35 mouse cellular contexts compared by ENCODE assay signal in the genomic region with DNA sequence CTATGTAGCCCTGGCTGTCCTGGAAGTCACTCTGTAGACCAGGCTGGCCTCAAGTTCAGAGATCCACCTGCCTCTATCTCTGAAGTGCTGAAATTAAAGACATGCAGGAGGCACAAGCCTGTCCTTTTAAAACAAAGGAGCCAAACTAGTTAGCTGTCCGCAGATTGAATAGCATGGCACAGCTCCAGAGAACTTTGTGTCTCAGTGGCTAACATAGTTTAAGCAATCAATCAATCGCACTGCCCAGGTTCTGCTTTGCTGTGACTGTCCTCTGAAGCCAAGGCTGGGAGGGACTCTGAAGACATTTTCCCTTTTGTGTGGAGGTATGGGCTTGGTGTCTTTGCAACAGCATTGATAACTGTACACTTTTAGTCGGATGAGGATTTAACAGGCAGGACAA. TPM values are rescaled to one million over a fixed set of nuclear protein-coding genes. Genes with fewer than 3 reads are reported as not detected.
A peak's percentile ranks its signal among the peaks of the same experiment; 100 is the strongest.
DNase-seq lines count a peak whose midpoint lies in the region; ATAC-seq and TF ChIP-seq lines count a peak whose summit lies in the region.
"Had no signal": no experiment of that assay in that cellular context is flagged by ENCODE, and none has a peak within 500 bp of the region (broad histone marks: within the 10 kb centered on the region; RNA-seq: fewer than 3 reads in every experiment).

No protein-coding gene starts in this region.

- 0 out of 2 replicates have a peak, but pooled peaks cover 4% of the 10 kb centered on the region for H3K4me1 ChIP-seq in kidney, embryonic 16.5 days (ENCODE audit: insufficient read depth, low read length)
- no peaks in the 10 kb centered on the region for H3K4me1 ChIP-seq in lung, postnatal 0 days (ENCODE audit: insufficient read depth, low read depth, low read length)
- peaks cover 2% of the 10 kb centered on the region; the same call in 1 of the 2 replicates for H3K4me1 ChIP-seq in liver, postnatal 0 days (ENCODE audit: insufficient read depth)
- H3K4me1 ChIP-seq: embryonic facial prominence, embryonic 12.5 days; heart, embryonic 15.5 days; liver, embryonic 13.5 days; midbrain, embryonic 13.5 days; neural tube, embryonic 13.5 days had no signal

- H3K4me3 ChIP-seq in kidney, embryonic 16.5 days (ENCODE audit: low read length) = no peak overlapping the region
- no peak overlapping the region for H3K4me3 ChIP-seq in lung, postnatal 0 days (ENCODE audit: low read depth, low read length)
- H3K4me3 ChIP-seq in liver, postnatal 0 days (ENCODE audit: low read depth, low read length) = no peak overlapping the region
- H3K4me3 ChIP-seq: embryonic facial prominence, embryonic 12.5 days; heart, embryonic 10.5 days; heart, embryonic 15.5 days; liver, embryonic 13.5 days; midbrain, embryonic 13.5 days; neural tube, embryonic 13.5 days had no signal

- no peak for TF ChIP-seq EP300 in lung, postnatal 0 days (IDR thresholded peaks at IDR 0.05)
- TF ChIP-seq EP300 in liver, postnatal 0 days (IDR thresholded peaks at IDR 0.05; ENCODE audit: low read depth) = no peak

- no peaks in the 10 kb centered on the region for H3K9me3 ChIP-seq in kidney, embryonic 16.5 days (ENCODE audit: low read length)
- H3K9me3 ChIP-seq in lung, postnatal 0 days (ENCODE audit: low read length) = no peaks in the 10 kb centered on the region
- no peaks in the 10 kb centered on the region for H3K9me3 ChIP-seq in liver, postnatal 0 days (ENCODE audit: low read length)
- H3K9me3 ChIP-seq: embryonic facial prominence, embryonic 12.5 days; heart, embryonic 10.5 days; heart, embryonic 15.5 days; liver, embryonic 13.5 days; midbrain, embryonic 13.5 days; neural tube, embryonic 13.5 days had no signal

- WGBS in kidney, embryonic 16.5 days = 80% methylated on average over 3 of the region's 3 CpGs
- 72% methylated on average over 3 of the region's 3 CpGs for WGBS in lung, postnatal 0 days
- WGBS in liver, postnatal 0 days (ENCODE audit: insufficient replicate concordance) = 58% methylated on average over 3 of the region's 3 CpGs

- peak; percentile 63 for DNase-seq in adrenal gland, postnatal 14 days
- no peak for DNase-seq in adrenal gland, adult 18-20 months (ENCODE audit: low spot score in 2 of 2)
- DNase-seq in kidney, postnatal 36 days = peak; percentile 43 to 52
- DNase-seq in lung, postnatal 14 days = peak; percentile 9
- DNase-seq in lung, postnatal 0 days (ENCODE audit: low spot score) = no peak
- peak; percentile 40 for DNase-seq in liver, postnatal 0 days
- DNase-seq: cerebellum, adult 11-12 months; cerebellum, adult 9-11 months; embryo, embryonic 11 days; gastrocnemius, postnatal 25 days; heart, adult 11 months; liver, embryonic 13.5 days; right cerebral cortex, postnatal 4 days; thymus, adult 18-20 months; thymus, postnatal 25 days had no signal

- H3K4me2 ChIP-seq in kidney, embryonic 16.5 days (replicated peaks; ENCODE audit: low read depth, low read length) = no peak overlapping the region
- no peak overlapping the region for H3K4me2 ChIP-seq in lung, postnatal 0 days (replicated peaks; ENCODE audit: low read depth, low read length)
- peak overlapping the region; percentile 44 for H3K4me2 ChIP-seq in liver, postnatal 0 days (ENCODE audit: low read depth, low read length)
- H3K4me2 ChIP-seq: embryonic facial prominence, embryonic 12.5 days; heart, embryonic 15.5 days; liver, embryonic 13.5 days; midbrain, embryonic 13.5 days; neural tube, embryonic 13.5 days had no signal

- H3K36me3 ChIP-seq in kidney, embryonic 16.5 days (ENCODE audit: insufficient read depth, low read length) = no peaks in the 10 kb centered on the region
- no peaks in the 10 kb centered on the region for H3K36me3 ChIP-seq in lung, postnatal 0 days (ENCODE audit: insufficient read depth, low read length)
- H3K36me3 ChIP-seq in liver, postnatal 0 days (replicated peaks; ENCODE audit: insufficient read depth, low read length) = no peaks in the 10 kb centered on the region
- H3K36me3 ChIP-seq: embryonic facial prominence, embryonic 12.5 days; heart, embryonic 10.5 days; heart, embryonic 15.5 days; liver, embryonic 13.5 days; midbrain, embryonic 13.5 days; neural tube, embryonic 13.5 days had no signal

- no peak for ATAC-seq in kidney, embryonic 16.5 days (ENCODE audit: low FRiP score, low TSS enrichment)
- no peak for ATAC-seq in lung, postnatal 0 days
- ATAC-seq in liver, postnatal 0 days = peak; percentile 64
- ATAC-seq: CD4-positive, CD25-positive, alpha-beta regulatory T cell, adult 4 months; forebrain, embryonic 14.5 days; hindbrain, embryonic 16.5 days; midbrain, embryonic 13.5 days had no signal

- H3K27ac ChIP-seq in kidney, embryonic 16.5 days (ENCODE audit: low read length) = no peak overlapping the region
- no peak overlapping the region for H3K27ac ChIP-seq in lung, postnatal 0 days (ENCODE audit: low read length)
- peak overlapping the region; percentile 83 for H3K27ac ChIP-seq in liver, postnatal 0 days (ENCODE audit: low read depth)
- H3K27ac ChIP-seq: embryonic facial prominence, embryonic 12.5 days; heart, embryonic 10.5 days; heart, embryonic 15.5 days; liver, embryonic 13.5 days; macrophage; midbrain, embryonic 13.5 days; neural tube, embryonic 13.5 days; stomach, postnatal 0 days had no signal

- H3K27me3 ChIP-seq in kidney, embryonic 16.5 days (ENCODE audit: insufficient read depth, low read length) = no peaks in the 10 kb centered on the region
- no peaks in the 10 kb centered on the region for H3K27me3 ChIP-seq in lung, postnatal 0 days (replicated peaks; ENCODE audit: insufficient read depth, low read length)
- H3K27me3 ChIP-seq in liver, postnatal 0 days (ENCODE audit: insufficient read depth, low read length) = no peaks in the 10 kb centered on the region
- H3K27me3 ChIP-seq: embryonic facial prominence, embryonic 12.5 days; heart, embryonic 15.5 days; liver, embryonic 13.5 days; midbrain, embryonic 13.5 days; neural tube, embryonic 13.5 days had no signal

- H3K9ac ChIP-seq in kidney, embryonic 16.5 days (replicated peaks; ENCODE audit: low read length) = no peak overlapping the region
- H3K9ac ChIP-seq in lung, postnatal 0 days (replicated peaks; ENCODE audit: low read depth) = no peak overlapping the region
- no peak overlapping the region; the same call in 1 of the 2 replicates for H3K9ac ChIP-seq in liver, postnatal 0 days (replicated peaks)
- H3K9ac ChIP-seq: heart, embryonic 15.5 days; liver, embryonic 13.5 days; midbrain, embryonic 13.5 days; neural tube, embryonic 13.5 days had no signal

- TF ChIP-seq CTCF in lung, postnatal 0 days (IDR thresholded peaks at IDR 0.05) = no peak
- no peak for TF ChIP-seq CTCF in liver, postnatal 0 days (IDR thresholded peaks at IDR 0.05; ENCODE audit: low read depth)

RNA-seq across cellular contexts. Expression of a gene that starts 7.8 kb away (rescaled TPM):
- 226 and 286 TPM in 2 replicates for total RNA-seq in adrenal gland, postnatal 14 days (2021)
- total RNA-seq in adrenal gland, adult 18-20 months (2021) = 1,000 to 10,000 TPM in 1 of 2 experiments, under 1 TPM in 1; 0.54 to 2,390 TPM
- polyA plus RNA-seq in kidney, embryonic 16.5 days (2015; fragmentation: Nextera tagmentation; extraction: Ambion mirVana) = 1.2 and 1.4 TPM in 2 replicates
- polyA plus RNA-seq in lung, postnatal 0 days (2015; fragmentation: Nextera tagmentation; extraction: Ambion mirVana) = not detected in 2 replicates
- polyA plus RNA-seq in liver, postnatal 0 days (2015; fragmentation: Nextera tagmentation; extraction: Ambion mirVana) = 74.3 and 79.1 TPM in 2 replicates
- total RNA-seq: gastrocnemius, postnatal 25 days; heart, postnatal 25 days; layer of hippocampus, adult 18-20 months; layer of hippocampus, postnatal 10 days; left cerebral cortex, adult 18-20 months; left cerebral cortex, postnatal 14 days; megakaryocyte-erythroid progenitor cell, adult 5-6 weeks had no signal
- polyA plus RNA-seq: CD4-positive, CD25-positive, alpha-beta regulatory T cell, adult 4 months; embryonic facial prominence, embryonic 12.5 days; forebrain, embryonic 14.5 days; heart, embryonic 10.5 days; heart, embryonic 15.5 days; hindbrain, embryonic 11.5 days; hindbrain, embryonic 16.5 days; limb, embryonic 11.5 days; macrophage; midbrain, embryonic 13.5 days; neural tube, embryonic 13.5 days; spleen, adult 2 months had no signal

Comparison
In these comparisons a context has a peak if more than half of its experiments do, and no peak if none do; other contexts are left out.
1. DNase-seq: peak in adrenal gland, postnatal 14 days (single experiment), kidney, postnatal 36 days (2 of 2), lung, postnatal 14 days (single experiment) and liver, postnatal 0 days (single experiment); none in adrenal gland, adult 18-20 months (0 of 2) and lung, postnatal 0 days (single experiment).
2. RNA of a gene that starts 7.8 kb away (polyA plus RNA-seq): 74.3 to 79.1 TPM in liver, postnatal 0 days; 1.2 to 1.4 TPM in kidney, embryonic 16.5 days and not detected in lung, postnatal 0 days; every median in the first group is over 10 times any median in the second.